Mouse (Mus musculus) heart, embryonic 12.5 days (tissue): ENCODE measurements around the gene Tmem86b. TPM values are rescaled to one million over a fixed set of nuclear protein-coding genes. Genes with fewer than 3 reads are reported as not detected.

Experiments used
- microRNA-seq: library from miRNA; unstranded; fragments of <30 nt; microRNA quantifications from one replicate; pipeline ENCODE4, GENCODE M21; 2017
- polyA plus RNA-seq: library from polyadenylated mRNA; unstranded; fragments of >200 nt; fragmentation: Nextera tagmentation; extraction: Ambion mirVana; gene quantifications from 2 replicates; pipeline ENCODE4 v1.2.1, GENCODE M21; 2016

Tmem86b gene
- polyA plus RNA-seq, 1 experiment from 2014 or later, result 3.2 TPM

Small RNA genes within 50 kb of the gene (microRNA-seq; reads per million reads assigned to microRNA genes)
- not detected for gene Gm23577

Other genes starting within 250 kb of the Tmem86b start
- 0.47 and 1.3 TPM in 2 replicates for gene Gp6, start 233.7 kb downstream of the Tmem86b start, polyA plus RNA-seq
- gene Rdh13, start 185.8 kb downstream of the Tmem86b start, polyA plus RNA-seq, result 27.5 and 27.6 TPM in 2 replicates
- 3.0 and 4.1 TPM in 2 replicates for gene Eps8l1, start 170.7 kb downstream of the Tmem86b start, polyA plus RNA-seq
- gene Ppp1r12c, start 129.7 kb downstream of the Tmem86b start, polyA plus RNA-seq, result 50.2 and 53.9 TPM in 2 replicates
- 543 and 550 TPM in 2 replicates for gene Tnnt1, start 115.0 kb downstream of the Tmem86b start, polyA plus RNA-seq
- gene Tnni3, start 107.2 kb downstream of the Tmem86b start, polyA plus RNA-seq, result 1,739 and 1,749 TPM in 2 replicates
- gene Dnaaf3, start 99.0 kb downstream of the Tmem86b start, polyA plus RNA-seq, result 0.54 and 0.83 TPM in 2 replicates
- gene Syt5, start 83.9 kb downstream of the Tmem86b start, polyA plus RNA-seq, result 1.4 and 1.6 TPM in 2 replicates
- not detected in 2 replicates for gene Ptprh, start 27.4 kb downstream of the Tmem86b start, polyA plus RNA-seq
- gene Ppp6r1, start 27.6 kb upstream of the Tmem86b start, polyA plus RNA-seq, result 9.8 and 10.2 TPM in 2 replicates
- 78.2 and 84.7 TPM in 2 replicates for gene Hspbp1, start 53.6 kb upstream of the Tmem86b start, polyA plus RNA-seq
- 1.0 and 1.7 TPM in 2 replicates for gene Brsk1, start 59.2 kb upstream of the Tmem86b start, polyA plus RNA-seq
- 0.08 TPM in 1 of 2 replicates, not detected in the other for gene Tmem150b, start 93.8 kb upstream of the Tmem86b start, polyA plus RNA-seq
- gene Kmt5c, start 108.7 kb upstream of the Tmem86b start, polyA plus RNA-seq, result 60.7 and 65.0 TPM in 2 replicates
- gene Cox6b2, start 121.7 kb upstream of the Tmem86b start, polyA plus RNA-seq, result 41.0 and 44.4 TPM in 2 replicates
- not detected in 2 replicates for gene Fam71e2, start 139.9 kb upstream of the Tmem86b start, polyA plus RNA-seq
- 0.28 TPM in 1 of 2 replicates, not detected in the other for gene Il11, start 151.4 kb upstream of the Tmem86b start, polyA plus RNA-seq
- not detected in 2 replicates for gene Tmem190, start 151.5 kb upstream of the Tmem86b start, polyA plus RNA-seq
- 4.6 and 4.8 TPM in 2 replicates for gene Tmem238, start 158.2 kb upstream of the Tmem86b start, polyA plus RNA-seq
- 279 and 284 TPM in 2 replicates for gene Rpl28, start 161.5 kb upstream of the Tmem86b start, polyA plus RNA-seq
- gene Ube2s, start 181.2 kb upstream of the Tmem86b start, polyA plus RNA-seq, result 344 and 363 TPM in 2 replicates
- gene Shisa7, start 213.3 kb upstream of the Tmem86b start, polyA plus RNA-seq, result 0.05 TPM in 1 of 2 replicates, not detected in the other
- 3.9 and 4.4 TPM in 2 replicates for gene Isoc2b, start 238.8 kb upstream of the Tmem86b start, polyA plus RNA-seq
- 0.74 and 1.0 TPM in 2 replicates for gene Isoc2a, start 245.7 kb upstream of the Tmem86b start, polyA plus RNA-seq